Mouse (Mus musculus): ENCODE measurements around the gene Slc38a4.

GRCm38 (mm10) chr15:97063211-97063610 lies 7.5 kb upstream of the Slc38a4 start:
- TF ChIP-seq POLR2A (IDR thresholded peaks at IDR 0.05; ENCODE audit: extremely low read depth, insufficient read depth, low read length) (no peak), CTCF (IDR thresholded peaks at IDR 0.05; ENCODE audit: low read depth, low read length) (no peak)
